Mouse (Mus musculus) lung, adult 2 months (tissue): ENCODE measurements around the gene Xlr5a.

Experiments
- CTCF ChIP-seq: fragments of 200-500 bp; IDR thresholded peaks from 2 replicates; pipeline ENCODE4 v1.5.1; 2011; ENCODE audit warnings: mild to moderate bottlenecking, low read length, control low read depth; ENCODE audit not compliant: insufficient read depth
- POLR2A ChIP-seq: fragments of 200-500 bp; IDR thresholded peaks from 2 replicates; pipeline ENCODE4 v1.6.1; 2011; ENCODE audit warnings: low read depth, mild to moderate bottlenecking, control low read depth, low read length, borderline replicate concordance; ENCODE audit errors: extremely low read depth

- TF ChIP-seq CTCF (no peak), POLR2A (no peak)
Measured at GRCm38 (mm10) chrX:73336740-73337139, 44.0 kb upstream of the Xlr5a start, which contains the start of gene Gm45015.
